Mouse (Mus musculus) megakaryocyte progenitor cell, adult 5-6 weeks (primary cell): ENCODE measurements around the gene Ccdc54. TPM values are rescaled to one million over a fixed set of nuclear protein-coding genes. Genes with fewer than 3 reads are reported as not detected.
A peak's percentile ranks its signal among the peaks of the same experiment; 100 is the strongest.

ENCODE experiments used
- ATAC-seq: replicated peaks from 2 replicates; pipeline ENCODE4 v1.8.0; 2016; ENCODE audit warnings: mild to moderate bottlenecking, moderate TSS enrichment, inconsistent platforms; ENCODE audit not compliant: poor library complexity
- total RNA-seq, 2 experiments: library from RNA; stranded (forward) in 1 of 2; stranded (reverse) in 1 of 2; fragments of 157-497, 149-512 nt in 1 of 2; fragments of 200-1000 nt in 1 of 2; gene quantifications; 2 replicates each; pipeline versions ENCODE4 v1.2.3 to v1.2.4; 2015 to 2017

Ccdc54 gene
- total RNA-seq, 2 experiments from 2014 or later: not detected

DNA sequence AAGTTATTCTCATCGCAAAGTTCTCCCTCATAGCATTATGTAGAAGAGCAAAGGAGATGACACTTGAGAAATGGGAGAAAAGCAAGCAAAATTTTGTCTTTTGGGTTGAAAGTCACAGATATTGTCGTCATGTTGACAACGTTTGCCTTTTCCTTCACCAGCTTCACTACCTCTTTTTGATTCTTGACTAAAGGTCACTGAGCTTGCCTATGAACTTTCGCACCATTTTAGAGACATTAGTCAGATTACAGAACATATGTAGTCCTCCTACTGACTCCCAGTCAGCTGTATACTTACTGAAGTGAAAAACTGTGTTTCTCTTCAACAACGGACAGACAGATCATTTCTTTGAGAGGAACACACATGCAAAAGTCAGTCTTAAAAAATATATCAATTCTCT, 40.0 kb downstream of the Ccdc54 start:
- no peak for ATAC-seq

DNA sequence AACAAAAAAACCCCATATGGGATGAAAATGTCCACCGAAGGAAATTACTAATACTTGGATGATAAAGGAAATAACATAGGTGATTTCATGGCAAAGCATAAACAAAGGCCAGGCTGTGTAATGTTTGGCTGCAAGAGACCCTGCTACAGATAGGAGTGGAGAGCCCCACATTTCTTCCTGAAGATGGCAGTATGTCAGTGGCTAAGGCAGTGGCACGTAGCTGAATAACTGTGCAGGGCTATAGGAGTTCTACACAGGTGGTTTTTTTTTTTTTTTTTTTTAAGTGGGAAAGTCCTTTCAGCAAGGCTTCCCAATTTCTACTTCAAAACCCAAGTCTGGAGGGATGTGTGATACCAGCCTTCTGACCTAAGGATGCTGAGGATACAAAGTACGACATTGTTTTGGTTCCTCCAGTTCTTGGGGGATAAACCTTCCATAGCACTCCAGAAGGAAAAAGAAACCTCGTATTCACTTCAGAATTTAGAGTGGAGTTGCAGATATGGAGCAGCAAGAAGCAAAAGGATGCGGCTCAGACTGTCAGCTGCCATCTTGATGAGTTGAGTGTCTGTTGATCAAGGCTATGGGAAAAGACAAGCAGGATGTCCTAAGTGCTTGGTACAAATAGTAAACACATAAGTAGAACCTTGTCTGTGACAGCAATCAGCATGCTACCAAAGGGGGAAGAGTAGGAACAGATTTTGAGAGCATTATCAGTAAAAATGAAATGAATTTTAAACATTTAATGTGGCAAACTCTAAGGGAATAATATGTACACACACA, 48.2 kb downstream of the Ccdc54 start:
- ATAC-seq: peak; percentile 71

Other genes with a start within 250 kb of the Ccdc54 start
- 22.9 and 27.6 TPM in 2 replicates for gene Bbx, start 158.8 kb downstream of the Ccdc54 start, total RNA-seq (2015)
- gene Bbx, start 158.8 kb downstream of the Ccdc54 start, total RNA-seq (2017): 20.9 and 33.1 TPM in 2 replicates